Mouse (Mus musculus) heart, postnatal 0 days (tissue): ENCODE measurements around the gene Rxra.

Experiments used
- CTCF ChIP-seq: IDR thresholded peaks from 2 replicates; pipeline ENCODE4 v1.5.1; 2016; ENCODE audit warnings: antibody characterized with exemption, control low read depth, low read depth
- EP300 ChIP-seq: IDR thresholded peaks from 2 replicates; pipeline ENCODE4 v1.6.1; 2016; ENCODE audit warnings: antibody characterized with exemption, low read depth

GRCm38 (mm10) chr2:27738396-27738795 lies 62.2 kb downstream of the Rxra start:
- no peak for TF ChIP-seq CTCF
- no peak for TF ChIP-seq EP300
